Mouse (Mus musculus) embryonic stem cell, embryonic (primary cell): ENCODE measurements around the gene Slc16a12.

ENCODE experiments used
- CTCF ChIA-PET, 4 experiments: fragments of 300-600 bp in 2 of 4; fragments of 350-600 bp in 2 of 4; sonication (Branson Sonifier 250); formaldehyde crosslinking; loops; one replicate each; lab custom pipeline; 2022; ENCODE audit warnings: inconsistent platforms in 2 of 4; lab: Charles Lee
- POLR2A ChIA-PET, 4 experiments: fragments of 300-600 bp in 2 of 4; fragments of 350-600 bp in 2 of 4; sonication (Branson Sonifier 250); formaldehyde crosslinking; loops; one replicate each; lab custom pipeline; 2022; ENCODE audit warnings: antibody characterized with exemption in 4 of 4, inconsistent platforms in 1 of 4; lab: Charles Lee

Gene Slc16a12

DNA sequence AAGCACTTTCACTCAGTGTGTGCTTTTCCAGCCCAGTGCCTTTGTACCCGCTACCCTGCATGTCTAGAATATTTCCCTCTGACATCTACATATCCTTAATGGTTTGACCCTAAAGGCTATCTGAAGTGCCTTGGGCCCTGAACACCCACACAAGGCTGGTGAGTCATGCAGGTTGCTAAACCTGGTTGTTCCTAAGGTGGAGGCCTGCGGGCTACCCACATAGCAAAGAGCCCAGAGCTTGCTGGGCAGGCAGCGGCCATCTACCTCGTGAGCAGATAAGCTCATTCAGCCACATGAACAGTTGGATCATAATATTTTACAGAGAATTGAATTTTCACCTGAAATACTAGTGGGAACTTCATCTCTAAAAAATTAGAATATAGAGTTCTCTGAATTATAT is 11.2 kb downstream of the Slc16a12 start:
- ChIA-PET POLR2A (no interaction called here), CTCF (no interaction called here)

DNA sequence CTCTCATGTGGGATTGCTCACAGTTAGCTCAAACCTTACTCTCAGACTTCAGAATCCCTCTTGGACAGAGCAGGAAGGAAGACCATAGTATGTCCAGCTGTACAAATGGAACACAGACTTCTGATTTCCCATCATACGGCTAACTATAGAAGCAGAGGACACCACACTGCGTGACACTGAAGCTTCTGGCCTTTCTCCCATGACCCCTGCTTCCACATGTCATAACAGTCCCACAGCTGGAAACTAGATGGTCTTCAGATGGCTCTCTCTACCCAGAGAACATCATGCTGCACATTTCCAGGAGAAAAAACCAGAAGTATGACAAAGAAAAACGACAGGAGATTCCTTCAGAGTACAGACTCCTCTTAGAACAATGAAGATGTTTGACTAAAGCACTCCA is 14.1 kb downstream of the Slc16a12 start:
- ChIA-PET POLR2A (no interaction called here), CTCF (interaction anchor here in 1 of 4 experiments (0.6 kb wide), 1 partner anchor 279 kb away, joined by 3 read pairs; no protein-coding TSS in a partner anchor)

DNA sequence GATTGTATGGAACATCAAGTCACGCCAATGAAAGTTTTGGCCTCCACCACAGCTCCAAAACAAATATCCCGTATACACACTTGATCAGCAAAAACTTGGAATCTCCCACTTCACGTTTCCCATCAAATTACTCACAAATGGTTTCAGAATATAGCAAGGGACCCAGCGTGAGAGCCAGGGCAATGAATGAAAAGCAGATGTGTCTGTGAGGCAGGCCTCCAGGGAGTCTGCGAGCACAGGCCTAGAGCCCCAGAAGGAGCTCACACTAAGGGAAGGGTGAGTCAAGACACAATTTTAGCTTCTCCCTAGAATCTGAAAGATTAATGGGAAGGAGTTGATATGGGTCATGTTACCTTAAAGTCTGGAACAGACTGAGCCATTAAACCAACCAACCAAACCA is 15.7 kb downstream of the Slc16a12 start:
- POLR2A ChIA-PET: no interaction called here
- CTCF ChIA-PET: no interaction called here

DNA sequence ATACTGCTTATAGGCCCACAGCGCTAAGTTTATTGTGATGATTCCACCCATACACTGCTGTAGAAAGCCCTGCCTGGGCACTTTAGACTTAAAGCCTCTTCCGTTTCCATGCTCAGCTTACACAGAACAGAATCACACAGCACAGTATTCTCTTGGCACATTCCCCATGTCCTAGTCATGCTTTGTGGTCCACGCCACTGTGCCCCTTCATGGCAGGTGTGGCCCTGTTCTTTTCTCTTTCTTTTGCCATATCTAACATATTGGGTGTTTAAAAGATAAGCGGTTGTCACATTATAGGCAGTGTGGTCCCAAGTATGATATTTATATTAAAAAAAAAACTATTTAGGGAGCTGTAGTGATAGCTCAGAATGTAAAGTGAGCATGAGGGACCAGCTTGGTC is 16.5 kb downstream of the Slc16a12 start:
- POLR2A ChIA-PET: no interaction called here
- CTCF ChIA-PET: interaction anchor here in 1 of 4 experiments (0.6 kb wide), 1 partner anchor 15 kb away, joined by 3 read pairs; no protein-coding TSS in a partner anchor

DNA sequence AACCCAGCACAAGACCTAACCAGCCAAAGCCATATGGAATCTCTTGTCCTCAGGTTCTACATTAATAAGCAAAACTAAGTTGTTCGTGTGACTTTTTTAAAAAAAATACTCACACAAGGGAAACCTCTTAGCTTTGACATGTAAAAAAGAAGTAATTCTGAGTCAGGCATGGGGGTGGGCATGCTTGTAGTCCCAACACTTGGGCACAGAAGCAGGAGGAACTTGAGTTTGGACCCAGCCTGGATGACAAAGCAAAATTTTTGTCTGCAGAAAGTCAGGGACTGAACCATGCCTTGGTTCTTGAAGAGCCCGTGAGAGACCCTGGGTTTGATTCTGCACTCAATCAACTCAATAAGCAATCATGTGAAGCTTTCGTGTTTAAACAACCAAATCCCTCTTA is 17.6 kb downstream of the Slc16a12 start:
- ChIA-PET POLR2A (no interaction called here), CTCF (no interaction called here)

DNA sequence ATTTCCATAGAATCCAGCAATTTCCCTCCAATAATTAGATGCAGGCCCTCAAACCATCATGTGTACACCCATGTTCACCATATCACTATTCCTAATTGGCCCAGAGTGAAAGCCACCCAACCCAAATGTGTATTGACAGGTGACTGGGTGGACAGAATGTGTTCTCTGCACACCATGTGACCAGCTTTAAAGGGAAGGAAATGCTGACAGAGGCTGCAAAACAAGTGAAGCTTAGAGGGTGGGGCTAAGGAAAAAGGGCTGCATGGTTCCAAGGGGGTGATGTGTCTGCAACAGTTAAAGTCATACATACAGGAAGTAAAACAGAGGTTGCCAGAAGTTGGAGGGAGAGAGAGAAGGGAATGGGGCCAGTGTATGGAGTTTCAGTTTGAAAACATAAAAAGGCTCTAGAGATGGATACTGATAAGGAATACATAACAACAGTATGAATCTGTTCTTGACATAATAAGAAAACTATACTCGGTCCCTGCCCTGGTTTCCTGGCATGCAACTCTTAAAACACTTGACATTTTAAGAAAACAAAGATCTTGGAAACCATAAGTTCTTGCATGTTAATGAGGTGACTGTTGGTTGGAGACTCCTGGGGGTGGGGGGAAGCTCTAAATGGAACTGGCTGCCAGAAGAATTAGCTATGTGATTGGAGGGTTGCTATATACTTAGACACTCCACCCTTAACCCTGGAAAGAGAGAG is 20.7 kb downstream of the Slc16a12 start:
- ChIA-PET POLR2A (interaction anchor here in 1 of 4 experiments (1.0 kb wide), 1 partner anchor 11 kb away, joined by 3 read pairs; no protein-coding TSS in a partner anchor), CTCF (interaction anchor here in 1 of 4 experiments (0.6 kb wide), 1 partner anchor 483 kb away, joined by 3 read pairs; no protein-coding TSS in a partner anchor)

DNA sequence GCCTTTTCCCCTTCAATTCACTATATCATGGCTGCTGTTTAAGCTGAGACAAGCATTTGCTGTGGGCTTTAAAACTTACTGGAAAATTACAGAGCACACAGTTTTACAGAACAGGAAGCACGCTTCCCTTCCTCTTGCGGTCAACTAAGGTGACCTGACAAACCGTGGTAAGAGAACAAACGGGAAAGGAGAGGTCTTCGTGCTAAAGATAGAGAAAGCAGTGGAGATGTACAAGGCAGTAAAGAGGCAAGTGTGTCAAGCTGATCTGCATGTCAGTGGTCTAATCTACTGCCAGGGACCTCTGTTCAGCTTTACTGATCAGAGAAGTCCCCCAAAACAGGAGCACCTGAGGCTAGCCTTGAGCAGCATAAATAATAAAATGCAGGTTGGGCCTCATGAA is 21.7 kb downstream of the Slc16a12 start:
- ChIA-PET CTCF (no interaction called here), POLR2A (no interaction called here)

DNA sequence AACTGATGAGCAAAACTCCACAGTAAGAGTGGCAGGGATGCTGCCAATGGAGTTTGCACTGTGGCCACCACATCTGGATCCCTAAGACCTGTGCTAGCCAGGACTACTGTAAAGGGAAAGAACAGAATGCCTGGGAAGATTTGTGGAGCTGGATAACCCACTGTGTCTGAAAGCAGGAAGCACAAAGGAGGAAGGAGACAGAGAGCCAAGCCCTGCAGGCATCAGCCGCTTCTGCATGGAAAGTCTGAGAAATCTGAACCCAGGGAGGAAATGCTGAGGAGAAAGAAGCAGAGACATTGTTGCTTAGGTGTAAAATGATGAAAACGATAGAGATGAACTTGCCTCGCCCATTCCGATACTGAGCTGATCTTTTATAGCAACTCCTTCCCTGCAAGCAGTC is 22.5 kb downstream of the Slc16a12 start:
- CTCF ChIA-PET: no interaction called here
- POLR2A ChIA-PET: interaction anchor here in 1 of 4 experiments (0.6 kb wide), 1 partner anchor 422 kb away, joined by 3 read pairs; no protein-coding TSS in a partner anchor

DNA sequence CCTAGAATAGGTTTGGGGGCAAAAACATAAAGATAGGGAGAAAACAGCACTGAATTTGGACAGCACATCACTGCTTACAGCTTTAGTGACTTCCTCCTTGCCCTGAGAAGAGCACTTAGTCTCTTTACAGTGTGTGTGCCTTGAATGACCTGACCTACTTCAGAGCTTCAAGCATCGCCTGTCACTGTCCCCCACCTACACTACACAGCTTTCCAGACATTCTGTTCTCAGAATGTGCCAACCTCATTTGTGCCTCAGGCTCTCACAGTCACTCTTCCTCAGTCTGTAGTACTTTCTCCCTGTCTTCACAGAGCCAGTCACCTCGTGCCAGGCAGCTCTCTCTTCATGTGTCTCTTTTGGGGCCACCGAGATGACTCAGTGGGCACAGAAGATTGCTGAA is 24.5 kb downstream of the Slc16a12 start:
- ChIA-PET CTCF (no interaction called here), POLR2A (no interaction called here)

DNA sequence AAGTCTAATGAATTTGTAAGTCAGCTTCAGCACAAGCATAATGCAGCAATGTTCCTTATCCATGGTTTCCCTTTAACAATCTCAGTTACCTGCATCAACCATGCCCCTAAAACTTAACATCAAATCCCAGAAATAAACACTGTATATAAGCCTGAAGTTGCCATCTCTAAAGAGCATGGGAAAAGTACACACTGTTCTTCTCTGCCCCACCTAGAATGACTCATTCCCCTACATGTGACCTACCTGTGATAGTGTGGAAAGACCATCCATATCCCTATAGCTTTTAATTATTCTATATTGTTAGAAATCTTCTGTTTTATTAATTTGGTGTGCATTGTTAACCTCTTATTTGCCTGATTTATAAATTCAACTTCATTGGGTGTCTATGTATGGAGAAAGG is 27.0 kb downstream of the Slc16a12 start:
- ChIA-PET CTCF (no interaction called here), POLR2A (interaction anchor here in 1 of 4 experiments (0.6 kb wide), 1 partner anchor 57 kb away, joined by 5 read pairs; no protein-coding TSS in a partner anchor)

DNA sequence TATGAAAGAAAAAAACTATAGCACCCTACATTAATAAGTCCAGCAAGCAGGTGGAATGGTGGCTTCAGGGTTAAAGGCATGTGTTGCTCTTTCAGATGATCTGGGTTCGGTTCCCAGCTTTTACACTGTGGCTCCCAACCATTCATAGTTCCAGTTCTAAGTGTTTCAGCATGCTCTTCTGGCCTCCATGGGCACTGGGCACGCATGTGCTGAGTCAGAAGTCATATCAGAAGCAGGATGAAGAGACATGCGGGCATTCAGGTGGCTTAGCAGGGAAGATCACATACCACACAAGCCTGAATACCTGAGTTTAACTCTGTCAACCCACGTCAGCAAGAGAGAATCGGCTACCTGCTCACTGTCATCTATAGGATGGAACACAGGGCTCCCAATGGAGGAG is 28.1 kb downstream of the Slc16a12 start:
- CTCF ChIA-PET: interaction anchor here in 1 of 4 experiments (0.6 kb wide), 1 partner anchor 59 kb away, joined by 3 read pairs; no protein-coding TSS in a partner anchor
- POLR2A ChIA-PET: no interaction called here

DNA sequence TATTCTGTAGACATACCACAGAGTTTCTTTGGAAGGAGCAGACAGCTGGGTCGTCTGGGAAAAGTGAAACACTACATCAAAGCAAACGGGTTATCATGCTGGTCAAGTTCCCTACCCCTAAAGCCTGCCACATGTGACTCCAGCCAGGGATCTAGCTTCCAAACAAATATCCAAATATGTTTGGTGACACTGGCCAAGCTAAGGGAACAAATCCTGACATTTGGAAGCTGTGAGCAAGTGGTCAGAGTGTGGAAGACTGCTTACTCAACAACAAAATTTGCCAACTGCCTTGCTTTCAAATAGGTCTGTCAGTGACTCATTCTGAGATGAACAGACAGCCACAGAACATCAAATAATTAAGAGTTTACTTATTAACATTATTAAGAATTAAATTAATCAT is 28.6 kb downstream of the Slc16a12 start:
- CTCF ChIA-PET: interaction anchor here in 1 of 4 experiments (0.6 kb wide), 1 partner anchor 59 kb away, joined by 3 read pairs; no protein-coding TSS in a partner anchor

DNA sequence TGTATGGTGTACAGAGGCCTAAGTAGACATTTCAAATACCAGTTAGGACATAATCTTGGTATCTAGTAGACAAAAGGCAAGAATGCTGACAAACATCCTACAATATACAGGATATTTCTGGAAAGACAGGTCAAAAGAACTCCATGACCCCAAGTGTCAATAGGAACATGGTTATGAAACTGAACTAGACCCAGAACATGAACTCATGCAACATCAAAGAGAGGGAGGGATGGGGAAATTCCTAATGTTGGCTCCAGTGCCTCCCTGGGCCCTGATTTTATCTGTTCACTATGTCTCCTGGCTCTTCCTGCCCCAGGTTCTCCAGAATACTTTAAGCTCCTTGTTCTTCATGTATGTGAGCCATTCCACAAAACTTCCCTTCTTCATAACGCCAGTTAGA is 31.2 kb downstream of the Slc16a12 start:
- ChIA-PET POLR2A (no interaction called here), CTCF (no interaction called here)

More for the DNA sequence above, 28.6 kb downstream of the Slc16a12 start:
- POLR2A ChIA-PET: no interaction called here

DNA sequence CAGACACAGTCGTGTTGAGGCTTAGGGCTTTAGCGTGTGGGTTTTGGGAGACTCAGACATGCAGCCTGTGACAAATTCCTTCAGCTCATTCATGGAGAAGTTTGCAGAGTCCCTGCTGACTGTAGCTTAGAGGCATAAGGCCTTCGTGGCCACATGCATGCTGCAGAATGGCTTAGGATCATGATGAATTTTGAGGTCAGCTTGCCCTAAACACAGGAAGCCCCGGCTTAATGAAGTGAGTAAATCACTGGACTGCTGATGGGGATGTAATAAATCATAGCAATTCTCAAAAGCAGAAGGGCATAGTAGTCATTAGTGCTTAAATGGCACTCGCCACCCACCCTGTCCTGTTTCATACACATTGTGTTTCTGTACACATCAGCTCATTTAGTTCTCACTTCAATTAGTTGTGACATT is 32.8 kb downstream of the Slc16a12 start:
- ChIA-PET POLR2A (interaction anchor here in 1 of 4 experiments (0.9 kb wide), 1 partner anchor 32 kb away, joined by 3 read pairs; the partner anchor contains the start of gene Slc16a12), CTCF (no interaction called here)

DNA sequence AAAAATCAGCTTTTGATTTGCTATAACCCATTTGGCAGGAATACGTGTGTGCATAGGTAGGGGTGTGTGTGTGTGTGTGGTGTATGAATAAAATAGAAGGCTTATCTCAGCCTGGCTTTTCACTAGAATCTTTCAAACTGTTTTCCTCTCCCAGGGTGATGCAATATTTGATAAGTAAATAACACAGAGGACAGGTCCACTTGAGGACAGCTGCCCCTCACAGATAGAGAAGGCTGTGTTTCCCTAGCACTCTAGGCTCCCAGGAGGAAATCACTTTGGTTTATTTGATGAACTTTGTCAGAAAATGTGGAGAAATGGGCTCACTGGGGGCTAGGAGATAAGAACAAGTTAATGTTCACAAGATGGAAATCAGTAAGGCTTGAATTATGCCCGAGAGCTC is 35.0 kb downstream of the Slc16a12 start:
- POLR2A ChIA-PET: no interaction called here
- CTCF ChIA-PET: no interaction called here

DNA sequence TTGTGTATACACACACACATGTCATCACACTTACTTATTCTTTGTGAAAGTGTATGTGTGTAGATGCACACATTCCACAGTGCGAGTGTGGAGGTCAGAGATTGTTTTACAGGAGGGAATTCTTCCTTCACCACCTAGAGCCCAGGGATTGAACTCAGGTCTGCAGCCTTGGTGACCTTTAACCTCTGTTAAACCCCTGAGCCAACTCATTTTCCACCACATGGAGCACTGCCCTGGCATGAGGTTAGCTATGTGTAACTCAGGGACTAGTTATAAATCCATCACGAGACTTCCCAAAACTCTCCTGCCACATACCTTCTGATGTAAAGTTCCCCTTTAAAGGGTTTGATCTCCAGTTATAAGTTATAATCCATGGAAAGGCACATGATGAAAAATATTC is 38.9 kb downstream of the Slc16a12 start:
- ChIA-PET CTCF (no interaction called here), POLR2A (interaction anchor here in 1 of 4 experiments (0.8 kb wide), 1 partner anchor 13 kb away, joined by 3 read pairs; no protein-coding TSS in a partner anchor)

DNA sequence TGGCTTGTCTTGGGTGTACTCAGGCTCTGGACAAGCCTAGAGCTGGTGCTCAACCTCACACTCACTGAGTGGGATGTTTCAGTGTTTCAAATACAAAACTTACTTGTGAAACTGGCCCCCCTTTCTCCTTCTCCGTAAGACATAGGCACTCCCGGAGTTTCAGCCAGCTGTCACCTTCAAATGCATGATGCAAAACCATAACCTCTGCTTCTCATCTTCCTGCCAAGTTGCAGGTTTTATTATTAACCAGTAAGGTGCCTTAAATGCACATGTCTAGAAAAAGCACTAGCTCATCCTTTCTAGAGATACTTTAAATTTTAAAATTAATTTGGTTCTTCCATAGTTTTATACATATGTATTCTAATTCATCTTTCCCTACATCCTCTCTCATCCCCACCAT is 39.5 kb downstream of the Slc16a12 start:
- POLR2A ChIA-PET: no interaction called here
- CTCF ChIA-PET: no interaction called here

DNA sequence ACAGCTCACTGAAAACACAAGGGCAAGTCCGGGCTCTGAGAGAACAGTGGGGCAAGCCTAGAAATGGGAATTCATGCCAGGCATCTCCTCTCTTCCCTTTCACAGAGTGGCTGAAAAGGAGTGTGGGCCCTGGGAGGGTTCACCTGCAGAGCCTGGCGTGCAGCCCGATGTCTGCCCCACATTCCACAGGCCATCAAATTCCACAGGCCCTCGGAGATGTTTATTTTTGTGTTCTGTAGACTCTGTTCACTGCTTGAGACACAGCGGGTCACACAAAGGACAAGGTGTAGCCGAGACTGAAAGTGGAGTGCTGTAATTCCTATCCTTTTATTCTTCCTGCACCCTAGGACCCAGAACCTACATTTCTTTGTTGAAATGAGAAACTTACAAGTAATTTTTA is 40.8 kb downstream of the Slc16a12 start:
- POLR2A ChIA-PET: no interaction called here
- CTCF ChIA-PET: no interaction called here

DNA sequence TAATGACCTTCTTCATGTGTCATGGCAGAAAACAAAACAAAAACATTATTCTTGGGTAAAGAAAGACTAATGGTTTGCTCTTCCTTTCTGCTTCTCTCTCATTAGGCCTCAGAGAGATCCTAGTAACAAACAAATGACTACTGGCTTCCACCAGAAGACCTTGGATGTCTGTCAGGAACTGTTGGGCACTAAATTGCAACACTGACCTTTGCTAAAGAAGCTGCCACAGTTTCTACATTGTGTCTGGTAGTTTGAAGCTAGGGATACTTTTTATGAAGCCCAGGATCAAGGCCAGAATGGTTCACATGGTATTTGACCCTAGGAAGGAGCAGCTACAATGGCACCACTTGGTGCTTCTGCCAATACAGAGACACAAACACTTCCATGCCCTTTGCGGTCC is 41.9 kb downstream of the Slc16a12 start:
- ChIA-PET CTCF (no interaction called here), POLR2A (no interaction called here)

DNA sequence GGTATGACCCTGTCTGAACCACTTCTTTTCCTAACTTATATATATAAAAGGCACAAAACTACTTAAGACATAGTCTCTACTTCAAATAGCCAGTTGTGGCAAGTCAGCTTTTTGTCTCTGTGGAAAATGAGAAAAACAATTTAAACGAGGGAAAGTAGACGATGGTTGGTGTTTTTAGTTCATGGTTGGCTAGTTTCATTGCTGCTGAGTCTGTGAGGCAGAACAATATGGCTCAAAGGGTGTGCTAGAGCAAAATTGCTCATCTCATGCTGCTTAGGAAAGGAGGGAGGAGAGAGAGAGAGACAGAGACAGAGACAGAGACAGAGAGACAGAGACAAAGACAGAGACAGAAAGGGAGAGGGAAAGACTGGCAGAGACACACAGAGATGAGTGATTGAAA is 47.8 kb downstream of the Slc16a12 start:
- ChIA-PET CTCF (no interaction called here), POLR2A (no interaction called here)

DNA sequence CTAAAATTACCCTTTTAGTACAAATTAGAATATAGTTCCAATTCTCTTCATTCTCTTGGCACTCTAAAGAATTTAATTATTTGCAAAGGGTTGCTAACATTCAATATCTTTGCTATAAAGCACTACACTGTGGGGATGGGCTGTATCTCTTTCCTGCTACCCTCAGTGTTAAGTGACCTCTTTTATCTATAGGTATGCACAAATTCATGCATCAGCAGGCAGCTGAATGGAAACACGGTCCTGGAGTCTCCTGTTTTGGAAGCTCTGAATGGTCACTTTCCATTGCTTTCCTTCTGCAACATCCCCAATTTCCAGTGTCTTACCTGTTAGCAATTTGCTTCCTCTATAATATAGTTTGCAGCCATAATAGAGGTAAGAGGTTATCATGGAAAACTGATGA is 48.2 kb downstream of the Slc16a12 start:
- POLR2A ChIA-PET: no interaction called here
- CTCF ChIA-PET: no interaction called here
